Mouse (Mus musculus) liver, postnatal 0 days (tissue): ENCODE results near the gene Znhit1. TPM values are rescaled to one million over a fixed set of nuclear protein-coding genes. Genes with fewer than 3 reads are reported as not detected.
A peak's percentile ranks its signal among the peaks of the same experiment; 100 is the strongest.

Source experiments
- ATAC-seq: fragments of 200-750 bp; cut with Nextera tagmentation; 2 replicates; pipeline ENCODE4 v1.8.0; 2017; ENCODE audit warnings: mild to moderate bottlenecking, moderate library complexity
- DNase-seq: peaks from one replicate; pipeline ENCODE4 v3.0.0-alpha.2; 2016
- H3K27ac ChIP-seq: fragments of 300-500 bp; sonication (generic); 2 replicates; pipeline ENCODE4 v1.5.1; 2014; ENCODE audit warnings: antibody characterized with exemption, moderate library complexity, mild to moderate bottlenecking, low read depth
- H3K27me3 ChIP-seq: fragments of 300-500 bp; sonication (generic); 2 replicates; pipeline ENCODE4 v1.6.1; 2014; ENCODE audit warnings: low read length, control low read depth, mixed read lengths; ENCODE audit not compliant: insufficient read depth
- H3K36me3 ChIP-seq: fragments of 300-500 bp; sonication (generic); replicated peaks from 2 replicates; pipeline ENCODE4 v1.6.1; 2014; ENCODE audit warnings: mild to moderate bottlenecking, control low read depth, low read length, moderate library complexity, mixed read lengths; ENCODE audit not compliant: insufficient read depth
- H3K4me1 ChIP-seq: fragments of 300-500 bp; sonication (generic); 2 replicates; pipeline ENCODE4 v1.6.1; 2014; ENCODE audit warnings: antibody characterized with exemption, mild to moderate bottlenecking, control low read depth; ENCODE audit not compliant: insufficient read depth
- H3K4me2 ChIP-seq: fragments of 300-500 bp; sonication (generic); 2 replicates; pipeline ENCODE4 v1.6.1; 2014; ENCODE audit warnings: low read depth, mild to moderate bottlenecking, low read length, moderate library complexity, mixed read lengths
- H3K4me3 ChIP-seq: fragments of 300-500 bp; sonication (generic); 2 replicates; pipeline ENCODE4 v1.5.1; 2014; ENCODE audit warnings: low read depth, low read length
- H3K9ac ChIP-seq: fragments of 300-500 bp; sonication (generic); replicated peaks from 2 replicates; pipeline ENCODE4 v1.6.1; 2014; ENCODE audit warnings: mild to moderate bottlenecking, moderate library complexity
- H3K9me3 ChIP-seq: fragments of 300-500 bp; sonication (generic); 2 replicates; pipeline ENCODE4 v1.6.1; 2016; ENCODE audit warnings: mild to moderate bottlenecking, control low read depth, low read length, mixed read lengths
- CTCF ChIP-seq: sonication (generic); IDR thresholded peaks from 2 replicates; pipeline ENCODE4 v1.5.1; 2016; ENCODE audit warnings: antibody characterized with exemption, low read depth
- EP300 ChIP-seq: IDR thresholded peaks from 2 replicates; pipeline ENCODE4 v1.6.1; 2016; ENCODE audit warnings: antibody characterized with exemption, low read depth, mild to moderate bottlenecking
- WGBS: fragments of 180-500 bp; shearing (Covaris S2); extraction: QIAGEN DNeasy Blood & Tissue Kit; methylation state at CpG from one replicate; pipeline ENCODE4 v1.1.7; 2014; ENCODE audit not compliant: insufficient replicate concordance; 5-methylcytosine and 5-hydroxymethylcytosine counted together
- microRNA counts: library from miRNA; unstranded; fragments of <30 nt; microRNA quantifications from one replicate; lab custom pipeline; 2015
- microRNA-seq: library from miRNA; unstranded; fragments of <30 nt; microRNA quantifications from one replicate; pipeline ENCODE4, GENCODE M21; 2016
- polyA plus RNA-seq: library from polyadenylated mRNA; unstranded; fragments of >200 nt; fragmentation: Nextera tagmentation; extraction: Ambion mirVana; gene quantifications from 2 replicates; pipeline ENCODE4 v1.2.1, GENCODE M21; 2015

The Znhit1 gene
- polyA plus RNA-seq, 1 experiment from 2014 or later: 44.1 TPM

DNA sequence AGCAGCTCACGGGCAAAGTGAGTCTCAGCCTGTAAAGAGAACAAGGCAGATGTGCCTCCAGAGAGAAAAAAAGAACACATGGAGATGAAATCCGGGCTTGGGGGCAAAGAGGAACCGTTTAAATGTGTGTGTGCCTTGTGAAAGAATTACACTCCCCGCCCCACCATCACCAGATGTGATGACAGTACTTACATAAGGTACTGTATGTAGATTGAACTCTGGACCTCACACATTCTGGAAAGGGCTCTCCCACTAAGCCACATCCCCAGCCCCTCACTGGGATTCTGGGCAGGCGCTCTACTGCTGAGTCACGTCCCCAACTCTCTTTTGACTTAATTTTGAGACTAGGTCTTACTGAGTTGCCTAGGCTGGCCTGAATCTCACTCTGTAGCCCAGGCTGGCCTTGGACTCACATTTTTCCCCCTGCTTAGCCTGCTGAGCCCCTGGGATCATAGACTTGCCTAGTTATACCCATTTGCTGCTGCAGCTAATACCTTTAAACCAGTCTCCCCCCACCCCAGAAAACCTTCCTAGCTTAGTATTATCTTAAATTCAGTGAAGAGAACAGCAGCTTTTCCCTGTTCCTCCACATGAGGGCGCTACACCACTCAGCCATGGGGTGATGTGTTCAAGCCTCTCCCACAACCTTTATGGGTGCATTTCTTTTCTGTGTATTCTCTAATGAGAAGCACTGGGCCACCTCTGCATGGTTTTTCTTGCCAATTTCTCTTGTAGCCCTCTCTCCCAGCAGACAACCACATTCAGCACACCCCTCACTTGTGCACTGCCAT lies 51.7 kb downstream of the Znhit1 start:
- no peak for ATAC-seq
- H3K9me3 ChIP-seq: peaks cover 3% of the 10 kb centered on the region; the same call in 1 of the 2 replicates
- peak; percentile 27 for DNase-seq
- no peaks in the 10 kb centered on the region for H3K36me3 ChIP-seq
- no peaks in the 10 kb centered on the region for H3K27me3 ChIP-seq
- no peak overlapping the region for H3K9ac ChIP-seq
- H3K4me2 ChIP-seq: no peak overlapping the region
- no peak overlapping the region for H3K27ac ChIP-seq
- TF ChIP-seq CTCF (peak; percentile 65), EP300 (no peak)
- WGBS: 54% methylated on average over 7 of the region's 7 CpGs
- no peaks in the 10 kb centered on the region for H3K4me1 ChIP-seq
- no peak overlapping the region for H3K4me3 ChIP-seq

DNA sequence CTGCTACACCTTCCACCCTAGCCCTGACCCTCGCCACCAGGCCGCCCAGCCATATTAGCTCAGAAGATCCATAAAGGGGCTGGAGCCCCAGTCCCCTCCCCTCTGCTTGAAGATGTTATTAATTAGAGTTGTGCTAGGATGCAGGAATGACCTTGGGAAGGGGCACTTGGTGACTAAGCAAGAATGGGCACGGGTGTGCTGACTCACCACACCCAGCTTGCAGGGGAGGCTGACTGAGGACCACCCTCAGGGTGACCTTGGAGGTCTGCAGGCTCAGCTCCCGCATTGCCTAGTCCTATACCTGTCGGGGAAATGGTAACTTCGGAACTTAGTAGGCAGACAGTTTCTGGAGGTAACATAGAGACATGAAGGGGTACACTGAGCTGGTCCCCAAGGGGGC lies 53.9 kb downstream of the Znhit1 start:
- H3K4me2 ChIP-seq: no peak overlapping the region
- no peaks in the 10 kb centered on the region for H3K9me3 ChIP-seq
- ATAC-seq (no peak), DNase-seq (no peak)
- TF ChIP-seq CTCF: no peak
- TF ChIP-seq EP300: no peak
- H3K4me3 ChIP-seq: no peak overlapping the region
- H3K36me3 ChIP-seq: no peaks in the 10 kb centered on the region
- 76% methylated on average over 6 of the region's 6 CpGs for WGBS
- 0 out of 2 replicates have a peak, but pooled peaks cover 2% of the 10 kb centered on the region for H3K4me1 ChIP-seq
- no peaks in the 10 kb centered on the region for H3K27me3 ChIP-seq
- H3K27ac ChIP-seq: no peak overlapping the region
- no peak overlapping the region for H3K9ac ChIP-seq

DNA sequence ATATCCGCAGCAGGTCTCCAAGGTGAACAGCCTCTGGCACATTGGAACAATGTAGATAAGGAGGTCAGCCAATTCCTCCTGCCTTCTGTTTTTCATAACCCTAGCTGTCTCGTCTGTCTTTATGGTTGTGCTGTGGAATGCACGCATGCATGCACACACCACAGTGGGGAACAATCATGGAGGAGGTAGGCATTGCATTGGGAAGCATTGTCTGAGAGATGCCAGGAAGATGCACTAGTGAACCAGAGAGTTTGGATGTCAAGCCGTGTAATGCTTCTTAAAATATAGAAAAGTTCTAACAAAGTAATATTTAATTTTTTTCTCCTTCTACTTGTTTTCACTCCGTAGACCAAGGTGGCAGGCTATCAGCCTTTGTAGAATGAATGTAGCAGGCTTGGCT lies 54.9 kb downstream of the Znhit1 start:
- no peaks in the 10 kb centered on the region for H3K36me3 ChIP-seq
- TF ChIP-seq CTCF (no peak), EP300 (no peak)
- no peak for ATAC-seq
- DNase-seq: no peak
- H3K9me3 ChIP-seq: no peaks in the 10 kb centered on the region
- no peak overlapping the region for H3K4me3 ChIP-seq
- no peak overlapping the region for H3K4me2 ChIP-seq
- H3K27ac ChIP-seq: no peak overlapping the region
- 74% methylated on average over 5 of the region's 5 CpGs for WGBS
- H3K27me3 ChIP-seq: no peaks in the 10 kb centered on the region
- 0 out of 2 replicates have a peak, but pooled peaks cover 2% of the 10 kb centered on the region for H3K4me1 ChIP-seq
- H3K9ac ChIP-seq: no peak overlapping the region

MicroRNA genes within 50 kb of the gene (microRNA counts, 519-probe panel; counts per million panel counts)
- not detected for microRNA mmu-miR-702 (lab: Ali Mortazavi, UCI)

Small RNAs within 50 kb of the gene (microRNA-seq; reads per million reads assigned to microRNA genes)
- 22.3 reads per million, percentile 28 among the genes with 10 or more reads in this experiment for gene Mir702

Other genes starting within 250 kb of the Znhit1 start
- gene Col26a1, start 104.8 kb downstream of the Znhit1 start, polyA plus RNA-seq: 0.12 TPM in 1 of 2 replicates, not detected in the other
- gene Ift22, start 79.9 kb downstream of the Znhit1 start, polyA plus RNA-seq: 9.8 and 11.5 TPM in 2 replicates
- 173 and 176 TPM in 2 replicates for gene Fis1, start 34.7 kb downstream of the Znhit1 start, polyA plus RNA-seq
- 6.7 and 7.0 TPM in 2 replicates for gene Cldn15, start 21.4 kb downstream of the Znhit1 start, polyA plus RNA-seq
- gene Plod3, start 1.0 kb downstream of the Znhit1 start, polyA plus RNA-seq: 7.6 and 8.8 TPM in 2 replicates
- not detected in 2 replicates for gene Vgf, start 38.4 kb upstream of the Znhit1 start, polyA plus RNA-seq
- gene Ap1s1, start 58.1 kb upstream of the Znhit1 start, polyA plus RNA-seq: 57.9 and 60.7 TPM in 2 replicates
- 0.23 and 0.25 TPM in 2 replicates for gene Serpine1, start 84.2 kb upstream of the Znhit1 start, polyA plus RNA-seq
- 6.4 and 7.4 TPM in 2 replicates for gene Trim56, start 128.2 kb upstream of the Znhit1 start, polyA plus RNA-seq
- gene Muc3, start 161.3 kb upstream of the Znhit1 start, polyA plus RNA-seq: not detected in 2 replicates
- 0.07 and 0.09 TPM in 2 replicates for gene Muc3a, start 224.4 kb upstream of the Znhit1 start, polyA plus RNA-seq